Mouse (Mus musculus): ENCODE measurements at regions not wholly inside any gene's neighbourhood (a gene's known extent, or its start where the extent isn't known, plus 50 kb on each side); places are given as distances from the start of the nearest gene placed in this dataset.

GRCm38 (mm10) chr14:46316521-46316920 lies 62.7 kb upstream of the Gm15217 start:
- Histone ChIP-seq H3K4me1 (ENCODE audit: control insufficient read depth in 2 of 2, insufficient read depth in 2 of 2, low read length in 2 of 2, poor library complexity in 1 of 2) (0 out of 4 replicates have a peak, but pooled peaks cover 0 to 2% of the 10 kb centered on the region in 2 experiments), H3K9ac (ENCODE audit: insufficient read depth, low read depth, low read length, poor library complexity, severe bottlenecking) (no peak overlapping the region), H3K27ac (ENCODE audit: insufficient read depth, low read depth, low read length, poor library complexity, severe bottlenecking) (no peak overlapping the region), H3K4me3 (ENCODE audit: insufficient read depth in 1 of 2, low read depth in 1 of 2, low read length in 2 of 2, poor library complexity in 1 of 2, severe bottlenecking in 1 of 2) (no peak overlapping the region), H3K9me3 (ENCODE audit: control insufficient read depth, insufficient read depth, low read depth, low read length) (no peaks in the 10 kb centered on the region), H3K36me3 (ENCODE audit: control insufficient read depth, insufficient read depth, low read length, poor library complexity, severe bottlenecking) (no peaks in the 10 kb centered on the region)
- TF ChIP-seq ZC3H11A (IDR thresholded peaks at IDR 0.05; ENCODE audit: borderline replicate concordance, low read depth, low read length), result no peak
- no peak for TF ChIP-seq MAFK (IDR thresholded peaks at IDR 0.05; ENCODE audit: insufficient read depth, low read depth, low read length)
- TF ChIP-seq HCFC1 (IDR thresholded peaks at IDR 0.05; ENCODE audit: borderline replicate concordance, insufficient read depth, low read length), result no peak
- no peak for TF ChIP-seq ZNF384 (IDR thresholded peaks at IDR 0.05; ENCODE audit: low read depth, low read length)
- TF ChIP-seq CHD2 (IDR thresholded peaks at IDR 0.05; ENCODE audit: low read depth, low read length), result no peak
- DNase-seq (ENCODE audit: low read depth, low spot score), result no peak
- in situ Hi-C loops (cut with MboI; ENCODE audit: low sequenced_read_pairs in 2 of 2, unreplicated experiment in 2 of 2), result no loop called here

DNA sequence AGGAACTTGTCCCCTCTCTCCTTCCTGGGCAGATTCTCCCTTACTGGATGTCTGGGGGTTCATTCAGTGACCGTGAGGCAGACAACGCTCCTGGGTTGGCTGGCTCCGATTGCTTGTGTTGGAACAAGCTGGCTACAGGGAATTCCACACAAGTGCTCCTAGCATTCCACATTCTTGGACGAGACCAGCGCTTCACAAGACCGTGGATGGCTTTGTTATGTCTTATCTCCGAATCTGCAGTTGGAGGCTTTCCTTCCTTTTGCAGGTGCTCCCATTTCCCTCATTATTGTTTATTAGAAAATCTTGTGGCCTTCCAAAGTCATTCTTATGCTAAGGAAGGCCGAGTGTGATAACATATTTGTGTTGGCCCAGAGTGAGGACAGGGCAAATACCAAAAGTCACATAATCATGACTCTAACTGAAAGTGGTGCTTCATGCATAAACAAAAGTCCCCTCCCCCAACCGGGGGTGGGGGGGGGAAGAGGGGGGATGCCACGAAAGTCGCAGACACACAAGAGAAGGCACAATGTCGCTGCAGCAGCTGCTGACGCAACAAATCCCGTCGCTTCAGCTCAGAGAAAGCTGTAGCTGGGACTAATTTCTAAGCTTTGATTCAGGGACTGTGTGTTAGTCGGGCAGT lies 61.7 kb upstream of the Gm15217 start:
- H3K36me3 ChIP-seq (ENCODE audit: control insufficient read depth, insufficient read depth, low read length, poor library complexity, severe bottlenecking), result no peaks in the 10 kb centered on the region
- H3K4me1 ChIP-seq (ENCODE audit: control insufficient read depth in 2 of 2, insufficient read depth in 2 of 2, low read length in 2 of 2, poor library complexity in 1 of 2), result 0 out of 4 replicates have a peak, but pooled peaks cover 0 to 2% of the 10 kb centered on the region in 2 experiments
- no peak overlapping the region for H3K9ac ChIP-seq (ENCODE audit: insufficient read depth, low read depth, low read length, poor library complexity, severe bottlenecking)
- TF ChIP-seq ZC3H11A (IDR thresholded peaks at IDR 0.05; ENCODE audit: borderline replicate concordance, low read depth, low read length) (no peak), HCFC1 (IDR thresholded peaks at IDR 0.05; ENCODE audit: borderline replicate concordance, insufficient read depth, low read length) (no peak), ZNF384 (IDR thresholded peaks at IDR 0.05; ENCODE audit: low read depth, low read length) (no peak), MAFK (IDR thresholded peaks at IDR 0.05; ENCODE audit: insufficient read depth, low read depth, low read length) (no peak), CHD2 (IDR thresholded peaks at IDR 0.05; ENCODE audit: low read depth, low read length) (no peak)
- DNase-seq (ENCODE audit: low read depth, low spot score), result no peak
- no peaks in the 10 kb centered on the region for H3K9me3 ChIP-seq (ENCODE audit: control insufficient read depth, insufficient read depth, low read depth, low read length)
- H3K4me3 ChIP-seq (ENCODE audit: insufficient read depth in 1 of 2, low read depth in 1 of 2, low read length in 2 of 2, poor library complexity in 1 of 2, severe bottlenecking in 1 of 2), result no peak overlapping the region
- in situ Hi-C loops (cut with MboI; ENCODE audit: low sequenced_read_pairs in 2 of 2, unreplicated experiment in 2 of 2), result no loop called here
- H3K27ac ChIP-seq (ENCODE audit: insufficient read depth, low read depth, low read length, poor library complexity, severe bottlenecking), result no peak overlapping the region

- Histone ChIP-seq H3K9ac (ENCODE audit: insufficient read depth, low read depth, low read length, poor library complexity, severe bottlenecking) (no peak overlapping the region), H3K36me3 (ENCODE audit: control insufficient read depth, insufficient read depth, low read length, poor library complexity, severe bottlenecking) (no peaks in the 10 kb centered on the region)
Measured at GRCm38 (mm10) chr14:46328064-46328463, 51.1 kb upstream of the Gm15217 start.

More at GRCm38 (mm10) chr14:46328064-46328463, 51.1 kb upstream of the Gm15217 start:
- TF ChIP-seq HCFC1 (IDR thresholded peaks at IDR 0.05; ENCODE audit: borderline replicate concordance, insufficient read depth, low read length) (no peak), CHD2 (IDR thresholded peaks at IDR 0.05; ENCODE audit: low read depth, low read length) (no peak), ZC3H11A (IDR thresholded peaks at IDR 0.05; ENCODE audit: borderline replicate concordance, low read depth, low read length) (no peak), MAFK (IDR thresholded peaks at IDR 0.05; ENCODE audit: insufficient read depth, low read depth, low read length) (no peak), ZNF384 (IDR thresholded peaks at IDR 0.05; ENCODE audit: low read depth, low read length) (no peak)
- no peaks in the 10 kb centered on the region for H3K4me1 ChIP-seq (ENCODE audit: control insufficient read depth in 2 of 2, insufficient read depth in 2 of 2, low read length in 2 of 2, poor library complexity in 1 of 2)
- no peak overlapping the region for H3K27ac ChIP-seq (ENCODE audit: insufficient read depth, low read depth, low read length, poor library complexity, severe bottlenecking)
- no peak for DNase-seq (ENCODE audit: low read depth, low spot score)
- no peaks in the 10 kb centered on the region for H3K9me3 ChIP-seq (ENCODE audit: control insufficient read depth, insufficient read depth, low read depth, low read length)
- H3K4me3 ChIP-seq (ENCODE audit: insufficient read depth in 1 of 2, low read depth in 1 of 2, low read length in 2 of 2, poor library complexity in 1 of 2, severe bottlenecking in 1 of 2), result no peak overlapping the region
- in situ Hi-C loops (cut with MboI; ENCODE audit: low sequenced_read_pairs in 2 of 2, unreplicated experiment in 2 of 2), result no loop called here

Data from ES-E14 (cell line).